Mouse (Mus musculus): ENCODE measurements at regions not wholly inside any gene's neighbourhood (a gene's known extent, or its start where the extent isn't known, plus 50 kb on each side); places are given as distances from the start of the nearest gene placed in this dataset.

- no peak for DNase-seq (ENCODE audit: low read depth, low spot score)
Observed at GRCm38 (mm10) chr2:142964340-142964739, 63.0 kb upstream of the Kif16b start.

GRCm38 (mm10) chr2:142967250-142967649 lies 65.9 kb upstream of the Kif16b start:
- peak; percentile 37 for DNase-seq (ENCODE audit: low read depth, low spot score)

- DNase-seq (ENCODE audit: low read depth, low spot score) = no peak
Observed at GRCm38 (mm10) chr2:142980771-142981170, 79.4 kb upstream of the Kif16b start.

GRCm38 (mm10) chr2:142988691-142989090 lies 74.1 kb upstream of the Snrpb2 start:
- no peak for DNase-seq (ENCODE audit: low read depth, low spot score)

- DNase-seq (ENCODE audit: low read depth, low spot score) = no peak
Observed at GRCm38 (mm10) chr2:142996088-142996487, 66.8 kb upstream of the Snrpb2 start.

- DNase-seq (ENCODE audit: low read depth, low spot score) = no peak
Observed at GRCm38 (mm10) chr2:143002874-143003273, 60.0 kb upstream of the Snrpb2 start.

DNA sequence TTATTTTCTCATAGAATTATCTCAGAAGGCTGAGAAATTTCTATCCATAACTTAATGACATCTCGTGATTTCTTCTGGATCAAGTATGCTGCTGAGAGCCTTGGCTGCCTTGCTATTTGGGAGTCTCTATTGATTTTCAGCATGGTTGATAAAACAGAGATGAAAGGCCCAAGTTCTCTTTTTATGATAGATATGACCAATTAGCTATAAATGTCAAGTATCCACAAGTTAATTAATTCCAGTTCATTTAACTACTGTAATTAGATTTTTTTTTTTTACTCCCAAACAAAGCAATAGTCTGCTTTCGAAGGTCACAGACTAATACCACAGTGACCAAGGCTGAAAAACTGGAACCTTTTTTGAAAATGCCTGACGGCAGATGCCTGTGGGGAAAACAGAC lies 59.5 kb upstream of the Snrpb2 start:
- DNase-seq (ENCODE audit: low read depth, low spot score) = no peak

DNA sequence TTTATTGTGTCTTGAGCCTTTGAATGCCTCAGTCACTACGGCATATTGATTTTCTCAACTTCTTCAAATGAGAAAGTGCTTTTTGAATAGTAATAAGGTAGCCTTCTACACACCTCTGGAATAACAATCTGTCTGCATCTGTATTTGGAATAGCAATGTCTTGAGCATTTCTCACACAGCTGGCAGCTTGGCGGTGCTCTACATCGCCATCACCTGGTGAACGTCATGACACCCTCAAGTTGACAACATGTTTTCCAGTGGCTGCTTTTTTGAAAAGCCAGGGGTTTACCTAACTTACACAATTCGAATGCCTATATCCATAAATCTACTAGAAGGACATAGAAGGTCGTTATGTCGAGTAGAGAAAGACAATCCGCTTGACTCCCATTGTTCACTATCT lies 51.5 kb upstream of the Snrpb2 start:
- no peak for DNase-seq (ENCODE audit: low read depth, low spot score)

All from CD4-positive helper T cell, adult 2 months (primary cell).